Mouse (Mus musculus) liver, postnatal 0 days (tissue): ENCODE measurements around the gene Atg2b. TPM values are rescaled to one million over a fixed set of nuclear protein-coding genes. Genes with fewer than 3 reads are reported as not detected.
A peak's percentile ranks its signal among the peaks of the same experiment; 100 is the strongest.

Source experiments
- ATAC-seq: fragments of 200-750 bp; cut with Nextera tagmentation; 2 replicates; pipeline ENCODE4 v1.8.0; 2017; ENCODE audit warnings: mild to moderate bottlenecking, moderate library complexity
- DNase-seq: peaks from one replicate; pipeline ENCODE4 v3.0.0-alpha.2; 2016
- H3K27ac ChIP-seq: fragments of 300-500 bp; sonication (generic); 2 replicates; pipeline ENCODE4 v1.5.1; 2014; ENCODE audit warnings: antibody characterized with exemption, moderate library complexity, mild to moderate bottlenecking, low read depth
- H3K27me3 ChIP-seq: fragments of 300-500 bp; sonication (generic); 2 replicates; pipeline ENCODE4 v1.6.1; 2014; ENCODE audit warnings: low read length, control low read depth, mixed read lengths; ENCODE audit not compliant: insufficient read depth
- H3K36me3 ChIP-seq: fragments of 300-500 bp; sonication (generic); replicated peaks from 2 replicates; pipeline ENCODE4 v1.6.1; 2014; ENCODE audit warnings: mild to moderate bottlenecking, control low read depth, low read length, moderate library complexity, mixed read lengths; ENCODE audit not compliant: insufficient read depth
- H3K4me1 ChIP-seq: fragments of 300-500 bp; sonication (generic); 2 replicates; pipeline ENCODE4 v1.6.1; 2014; ENCODE audit warnings: antibody characterized with exemption, mild to moderate bottlenecking, control low read depth; ENCODE audit not compliant: insufficient read depth
- H3K4me2 ChIP-seq: fragments of 300-500 bp; sonication (generic); 2 replicates; pipeline ENCODE4 v1.6.1; 2014; ENCODE audit warnings: low read depth, mild to moderate bottlenecking, low read length, moderate library complexity, mixed read lengths
- H3K4me3 ChIP-seq: fragments of 300-500 bp; sonication (generic); 2 replicates; pipeline ENCODE4 v1.5.1; 2014; ENCODE audit warnings: low read depth, low read length
- H3K9ac ChIP-seq: fragments of 300-500 bp; sonication (generic); replicated peaks from 2 replicates; pipeline ENCODE4 v1.6.1; 2014; ENCODE audit warnings: mild to moderate bottlenecking, moderate library complexity
- H3K9me3 ChIP-seq: fragments of 300-500 bp; sonication (generic); 2 replicates; pipeline ENCODE4 v1.6.1; 2016; ENCODE audit warnings: mild to moderate bottlenecking, control low read depth, low read length, mixed read lengths
- CTCF ChIP-seq: sonication (generic); IDR thresholded peaks from 2 replicates; pipeline ENCODE4 v1.5.1; 2016; ENCODE audit warnings: antibody characterized with exemption, low read depth
- EP300 ChIP-seq: IDR thresholded peaks from 2 replicates; pipeline ENCODE4 v1.6.1; 2016; ENCODE audit warnings: antibody characterized with exemption, low read depth, mild to moderate bottlenecking
- WGBS: fragments of 180-500 bp; shearing (Covaris S2); extraction: QIAGEN DNeasy Blood & Tissue Kit; methylation state at CpG from one replicate; pipeline ENCODE4 v1.1.7; 2014; ENCODE audit not compliant: insufficient replicate concordance; 5-methylcytosine and 5-hydroxymethylcytosine counted together
- polyA plus RNA-seq: library from polyadenylated mRNA; unstranded; fragments of >200 nt; fragmentation: Nextera tagmentation; extraction: Ambion mirVana; gene quantifications from 2 replicates; pipeline ENCODE4 v1.2.1, GENCODE M21; 2015

The Atg2b gene
- polyA plus RNA-seq, 1 experiment from 2014 or later = 4.0 TPM

GRCm38 (mm10) chr12:105724616-105725015 lies 39.6 kb upstream of the Atg2b start:
- 0 out of 2 replicates have a peak, but pooled peaks cover 3% of the 10 kb centered on the region for H3K4me1 ChIP-seq
- TF ChIP-seq EP300 (peak; percentile 91), CTCF (no peak)
- no peak overlapping the region; the same call in 1 of the 2 replicates for H3K4me2 ChIP-seq
- ATAC-seq (peak; percentile 63), DNase-seq (no peak)
- no peak overlapping the region for H3K4me3 ChIP-seq
- no peaks in the 10 kb centered on the region for H3K9me3 ChIP-seq
- no peak overlapping the region for H3K27ac ChIP-seq
- WGBS = 34% methylated on average over 1 of the region's 1 CpGs
- H3K36me3 ChIP-seq = no peaks in the 10 kb centered on the region
- no peaks in the 10 kb centered on the region for H3K27me3 ChIP-seq
- no peak overlapping the region for H3K9ac ChIP-seq

- 3% methylated on average over 5 of the region's 5 CpGs for WGBS
- ATAC-seq (peak; percentile 43; the same call in 1 of the 2 replicates), DNase-seq (no peak)
- Histone ChIP-seq H3K9ac (no peak overlapping the region), H3K9me3 (no peaks in the 10 kb centered on the region), H3K27ac (no peak overlapping the region), H3K27me3 (no peaks in the 10 kb centered on the region), H3K4me2 (no peak overlapping the region), H3K4me3 (no peak overlapping the region), H3K4me1 (0 out of 2 replicates have a peak, but pooled peaks cover 3% of the 10 kb centered on the region), H3K36me3 (no peaks in the 10 kb centered on the region)
- no peak for TF ChIP-seq EP300
- TF ChIP-seq CTCF = peak; percentile 86
Measured at GRCm38 (mm10) chr12:105722657-105723056, 37.6 kb upstream of the Atg2b start.

- TF ChIP-seq EP300 (no peak), CTCF (no peak)
- ATAC-seq (no peak), DNase-seq (no peak)
- Histone ChIP-seq H3K27ac (no peak overlapping the region), H3K9ac (no peak overlapping the region), H3K36me3 (no peaks in the 10 kb centered on the region), H3K27me3 (no peaks in the 10 kb centered on the region), H3K9me3 (no peaks in the 10 kb centered on the region), H3K4me3 (no peak overlapping the region), H3K4me2 (no peak overlapping the region), H3K4me1 (0 out of 2 replicates have a peak, but pooled peaks cover 3% of the 10 kb centered on the region)
- 61% methylated on average over 14 of the region's 14 CpGs for WGBS
Measured at GRCm38 (mm10) chr12:105721452-105722132, 36.6 kb upstream of the Atg2b start.

- TF ChIP-seq CTCF (no peak), EP300 (no peak)
- ATAC-seq (no peak), DNase-seq (no peak)
- H3K4me2 ChIP-seq = no peak overlapping the region
- H3K4me1 ChIP-seq = no peaks in the 10 kb centered on the region
- no peak overlapping the region for H3K4me3 ChIP-seq
- no peaks in the 10 kb centered on the region for H3K9me3 ChIP-seq
- H3K27me3 ChIP-seq = no peaks in the 10 kb centered on the region
- H3K36me3 ChIP-seq = no peaks in the 10 kb centered on the region
- H3K27ac ChIP-seq = no peak overlapping the region
- WGBS = 49% methylated on average over 3 of the region's 3 CpGs
- H3K9ac ChIP-seq = no peak overlapping the region
Measured at GRCm38 (mm10) chr12:105720196-105720595, 35.2 kb upstream of the Atg2b start.

- no peak overlapping the region for H3K27ac ChIP-seq
- WGBS = 47% methylated on average over 17 of the region's 17 CpGs
- peak overlapping the region; percentile 38; the same call in 1 of the 2 replicates for H3K4me2 ChIP-seq
- H3K36me3 ChIP-seq = no peaks in the 10 kb centered on the region
- H3K27me3 ChIP-seq = no peaks in the 10 kb centered on the region
- ATAC-seq (no peak; the same call in 1 of the 2 replicates), DNase-seq (peak; percentile 29)
- no peaks in the 10 kb centered on the region for H3K4me1 ChIP-seq
- H3K9me3 ChIP-seq = no peaks in the 10 kb centered on the region
- H3K4me3 ChIP-seq = no peak overlapping the region
- TF ChIP-seq CTCF = no peak
- no peak for TF ChIP-seq EP300
- H3K9ac ChIP-seq = no peak overlapping the region
Measured at GRCm38 (mm10) chr12:105718616-105719015, 33.6 kb upstream of the Atg2b start.

GRCm38 (mm10) chr12:105705799-105706487 lies 20.9 kb upstream of the Atg2b start, which contains the start of gene Ak7:
Ak7 (plus strand) TSS chr12:105705976.
- Histone ChIP-seq H3K4me2 (peak within 1 kb of the TSS; percentile 57), H3K27ac (no peak within 1 kb of the TSS), H3K36me3 (peaks cover 1% of the 10 kb centered on the region; the same call in 1 of the 2 replicates), H3K9ac (no peak within 1 kb of the TSS), H3K27me3 (no peaks in the 10 kb centered on the region), H3K4me3 (0 out of 2 replicates have a peak within 1 kb of the TSS, but pooled peaks have one; percentile 2), H3K4me1 (peaks cover 7% of the 10 kb centered on the region), H3K9me3 (no peaks in the 10 kb centered on the region)
- WGBS = 11% methylated on average over 22 of the region's 22 CpGs
- TF ChIP-seq CTCF (no peak), EP300 (no peak)
- ATAC-seq (peak; percentile 99), DNase-seq (peak; percentile 94)
